Mouse (Mus musculus) MEL-GATA-1-ER (cell line): ENCODE data around the gene Hs6st1.
A peak's percentile ranks its signal among the peaks of the same experiment; 100 is the strongest.
"Not testable (repeated sequence)": the region's sequence is repeated elsewhere in the genome, so short reads cannot be mapped to it uniquely, and the experiment has no call there.

ENCODE experiments used
- DNase-seq: peaks from one replicate; pipeline ENCODE4 v3.0.0-alpha.2; 2012; ENCODE audit warnings: low read depth; ENCODE audit errors: extremely low read depth

The Hs6st1 gene

DNA sequence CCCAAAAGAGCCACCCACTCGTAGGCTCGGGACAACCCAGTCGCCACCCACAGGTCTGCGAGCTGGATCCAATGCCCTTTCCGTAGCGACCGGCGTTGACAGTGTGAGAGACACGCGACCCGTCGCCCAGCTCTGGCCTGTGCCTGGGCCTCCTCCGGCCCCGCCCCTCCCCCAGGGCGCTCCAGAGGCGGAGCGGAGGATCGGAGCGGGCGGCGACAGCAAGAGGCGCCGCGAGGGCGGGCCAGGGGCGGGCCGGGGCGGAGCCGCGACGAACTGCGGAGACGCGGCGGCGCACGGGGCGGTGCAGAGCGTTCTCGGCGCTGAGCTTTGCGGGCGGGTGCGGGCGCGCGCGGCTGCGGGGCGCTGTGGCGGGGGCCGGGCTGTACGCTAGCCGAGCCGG, at the start of gene Hs6st1:
Hs6st1 (plus strand) TSS at position 325 of the 400 bp plus-strand sequence.
- DNase-seq, result no peak

DNA sequence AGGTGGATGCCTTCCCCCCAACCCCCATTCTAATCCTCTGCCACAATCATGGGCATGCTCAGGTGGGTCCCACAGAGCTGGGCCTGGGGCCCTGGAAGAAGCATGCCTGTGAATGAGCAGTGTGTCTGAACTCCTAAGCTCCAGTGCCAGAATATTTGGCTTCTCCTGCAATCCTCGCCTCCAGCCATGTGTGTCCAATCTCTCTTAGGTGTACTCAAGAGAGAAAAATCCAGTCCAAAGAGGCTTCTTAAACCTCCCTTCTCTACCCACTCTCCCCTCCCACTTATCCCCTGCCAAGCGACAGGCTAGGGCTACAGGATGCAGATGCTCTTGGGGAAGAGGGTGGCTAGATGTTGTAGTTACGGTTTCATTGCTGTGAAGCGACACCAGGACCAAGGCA, 49.6 kb upstream of the Hs6st1 start:
- no peak for DNase-seq

- no peak for DNase-seq
These were observed 49.0 kb upstream of the Hs6st1 start for GRCm38 (mm10) chr1:36019161-36019560.

DNA sequence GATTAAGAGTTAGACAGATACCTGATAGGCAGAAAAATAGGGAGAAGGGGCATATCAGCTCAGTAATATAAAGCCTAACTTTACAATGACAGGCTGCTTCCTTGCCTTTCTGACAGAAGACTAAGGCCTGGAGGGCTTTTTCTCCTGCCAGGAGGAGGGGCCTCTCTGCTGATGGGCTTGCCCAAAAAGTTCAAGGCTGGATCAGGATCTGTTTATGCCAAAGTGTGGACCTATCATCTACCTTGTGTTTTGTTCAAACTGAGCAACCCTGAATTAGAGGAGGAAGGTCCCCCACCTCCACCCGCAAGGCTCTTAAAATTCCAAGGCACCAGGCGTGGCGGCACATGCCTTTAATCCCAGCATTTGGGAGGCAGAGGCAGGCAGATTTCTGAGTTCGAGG, 47.9 kb upstream of the Hs6st1 start:
- no peak for DNase-seq

GRCm38 (mm10) chr1:36030421-36030821, 37.8 kb upstream of the Hs6st1 start:
- no peak for DNase-seq

- no peak for DNase-seq
These were observed 29.4 kb upstream of the Hs6st1 start for GRCm38 (mm10) chr1:36038769-36039168.

DNA sequence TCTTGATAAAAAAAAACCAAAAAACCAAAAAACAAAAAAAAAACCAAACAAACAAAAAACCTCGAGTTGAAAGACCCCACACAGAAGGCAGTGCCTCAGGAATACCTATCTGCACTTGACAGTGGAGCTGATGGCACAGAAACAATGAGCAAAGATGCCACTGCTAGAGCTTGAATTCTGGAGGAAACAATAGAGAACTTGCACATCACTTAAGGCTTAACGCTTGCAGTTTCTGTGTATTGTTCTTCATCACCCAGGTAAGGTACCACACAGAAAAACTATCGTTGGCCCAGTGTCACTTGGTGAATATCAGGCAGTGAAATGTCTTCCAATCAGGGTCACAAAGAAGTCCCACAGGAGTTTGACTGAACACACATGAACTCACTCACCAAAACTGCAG, 26.1 kb upstream of the Hs6st1 start:
- DNase-seq, result no peak

- not testable (repeated sequence) for DNase-seq
These were observed 24.4 kb upstream of the Hs6st1 start for GRCm38 (mm10) chr1:36043793-36044192.

DNA sequence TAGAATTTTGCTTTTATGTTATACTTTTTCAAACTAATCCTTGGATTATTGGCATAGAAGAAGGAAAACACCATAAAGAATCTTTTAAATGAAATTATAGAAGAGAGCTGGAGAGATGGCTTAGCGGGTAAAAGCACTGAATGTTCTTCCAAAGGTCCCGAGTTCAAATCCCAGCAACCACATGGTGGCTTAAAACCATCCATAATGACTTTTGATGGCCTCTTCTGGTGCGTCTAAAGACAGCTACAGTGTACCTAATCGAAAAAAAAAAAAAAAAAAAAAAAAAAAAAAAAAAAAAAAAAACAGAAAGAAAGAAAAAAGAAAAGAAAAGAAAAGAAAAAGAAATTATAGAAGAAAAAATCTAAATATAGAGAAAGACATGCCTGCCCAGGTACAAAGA, 23.9 kb upstream of the Hs6st1 start:
- DNase-seq, result no peak

- DNase-seq, result no peak
These were observed 15.5 kb upstream of the Hs6st1 start for GRCm38 (mm10) chr1:36052672-36053071.

GRCm38 (mm10) chr1:36053566-36053965, 14.6 kb upstream of the Hs6st1 start:
- no peak for DNase-seq

DNA sequence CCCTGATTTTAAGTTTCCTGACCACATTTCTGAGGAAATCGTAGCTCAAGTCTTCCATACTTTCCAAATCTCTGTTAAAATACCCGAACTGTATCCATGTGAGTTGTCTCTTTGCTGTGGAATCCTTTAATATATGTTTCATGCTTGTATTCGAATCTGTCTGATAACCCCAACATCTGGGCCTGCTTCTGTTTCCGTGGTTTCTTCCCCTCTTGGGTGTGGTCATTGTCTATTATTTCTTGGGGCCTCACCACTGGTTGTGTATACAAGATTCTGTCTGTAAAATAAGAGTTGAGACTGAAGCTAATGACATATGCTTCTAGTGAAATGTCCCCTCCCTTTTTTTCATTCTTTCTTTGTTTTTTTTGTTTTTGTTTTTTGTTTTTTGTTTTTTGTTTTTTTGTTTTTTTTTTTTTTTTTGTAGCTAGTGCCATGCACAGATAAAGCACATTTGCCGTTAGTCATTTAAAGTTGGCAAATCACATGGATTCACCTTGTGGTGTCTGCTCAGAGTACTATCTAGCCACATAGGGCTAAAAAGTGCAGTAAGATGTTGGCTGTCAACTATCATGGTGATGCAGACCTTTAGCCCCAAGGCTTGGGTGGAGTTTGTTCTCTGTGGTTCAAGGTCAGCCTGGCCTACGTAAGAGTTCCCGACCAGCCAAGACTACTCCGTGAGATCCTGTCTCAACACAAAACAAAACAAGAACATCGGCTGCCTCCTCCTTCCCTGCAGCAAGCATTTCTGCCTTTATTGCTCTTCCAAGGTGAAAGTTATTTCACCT, 13.8 kb upstream of the Hs6st1 start:
- DNase-seq, result peak; percentile 65

DNA sequence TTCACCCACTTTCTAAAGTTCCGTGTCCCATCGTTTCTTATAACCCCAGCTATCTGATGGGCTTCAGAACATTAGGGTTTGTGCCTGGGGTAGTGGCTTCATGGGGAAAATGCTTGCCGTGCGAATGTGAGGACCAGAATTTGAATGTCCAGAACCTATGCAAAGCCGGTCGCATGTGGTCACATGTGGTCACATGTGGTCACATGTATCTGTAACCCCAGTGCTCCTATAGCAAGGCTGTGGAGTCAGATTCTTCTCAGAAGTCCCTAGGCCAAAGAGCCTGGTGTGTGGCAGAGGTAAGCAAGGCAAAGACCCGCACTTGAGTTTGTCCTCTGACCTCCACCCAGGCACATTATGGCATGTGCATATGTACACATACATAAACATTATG, 13.2 kb upstream of the Hs6st1 start:
- DNase-seq, result no peak

- DNase-seq, result no peak
These were observed 8.8 kb upstream of the Hs6st1 start for GRCm38 (mm10) chr1:36059351-36059750.

DNA sequence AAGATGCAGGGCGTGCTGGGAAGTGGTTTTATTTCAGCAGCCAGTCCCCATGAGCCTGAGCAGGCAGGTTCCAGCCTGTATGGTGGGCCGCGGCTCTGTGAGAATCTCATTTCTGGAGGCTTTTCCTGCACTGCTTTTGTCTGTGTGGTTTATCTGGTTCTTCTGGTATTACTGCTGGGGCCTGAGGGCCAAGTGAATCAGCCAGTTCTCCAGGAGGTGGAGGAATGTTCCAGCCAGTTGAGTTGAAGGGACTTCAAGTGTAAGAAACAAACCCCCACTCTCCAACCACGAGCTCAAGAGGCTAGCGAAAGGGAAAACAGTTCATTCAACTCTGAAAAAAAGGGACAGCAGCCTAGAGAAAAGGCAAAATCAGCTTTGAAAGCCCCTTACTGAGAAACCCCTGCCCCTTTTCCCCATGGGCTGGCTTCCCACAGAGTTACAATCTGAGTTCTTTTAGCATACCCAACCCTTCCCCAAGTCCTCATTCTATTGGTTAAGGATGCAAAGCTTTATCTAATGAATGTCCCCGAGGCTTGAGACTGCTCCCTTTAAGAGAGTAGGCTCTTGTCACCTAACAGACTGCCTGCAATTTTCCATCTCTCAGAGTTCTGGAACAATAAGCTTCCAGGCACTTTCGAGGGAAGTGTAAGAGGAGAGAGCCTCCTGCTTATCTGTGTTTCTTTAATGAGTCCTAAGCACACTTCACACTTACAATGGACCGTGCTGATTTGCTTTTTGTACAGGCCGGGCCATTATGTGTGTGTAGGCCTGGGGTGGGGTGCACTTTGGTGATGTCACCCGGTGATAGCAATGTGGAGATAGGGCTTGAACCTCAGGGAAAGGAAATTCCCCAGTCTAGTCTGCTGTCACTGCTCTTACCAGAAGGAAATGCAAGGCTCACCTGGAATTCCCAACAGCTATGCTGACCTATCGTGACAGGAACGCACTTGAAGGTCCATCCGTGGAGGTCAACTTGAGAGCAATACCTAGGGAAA, 7.9 kb upstream of the Hs6st1 start:
- DNase-seq, result no peak

DNA sequence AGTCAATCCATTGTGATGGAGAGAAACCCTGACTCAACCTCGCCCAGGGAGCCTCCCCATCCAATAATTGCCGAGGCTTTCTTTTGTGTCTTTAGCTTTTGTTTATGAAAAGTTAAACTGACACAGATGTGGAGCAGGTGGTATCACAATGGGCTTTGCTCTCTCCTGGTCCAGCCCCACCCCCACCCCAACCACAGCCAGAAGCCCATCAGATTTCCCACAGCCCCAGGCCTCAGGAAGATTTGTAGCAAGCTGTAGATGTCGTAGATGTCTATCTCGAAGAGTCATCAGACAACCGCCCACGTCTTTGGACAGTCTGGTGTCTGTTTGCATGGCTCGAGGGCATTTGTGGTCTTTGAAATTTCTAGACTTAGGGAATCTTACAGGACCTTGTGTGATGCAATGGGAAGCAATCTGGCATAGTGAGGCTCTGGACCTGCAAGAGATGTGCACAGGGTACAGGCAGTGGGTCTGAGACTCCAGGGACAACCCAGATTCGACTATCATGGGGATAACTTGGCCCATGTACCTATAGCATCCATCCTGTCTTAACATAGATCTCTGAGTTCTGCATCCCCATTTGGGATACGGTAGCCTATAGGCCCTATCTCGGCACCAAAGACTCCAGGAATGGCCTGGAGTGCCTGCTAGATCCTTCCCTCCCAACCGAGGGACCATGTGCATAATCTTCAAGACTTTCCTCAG, 6.8 kb upstream of the Hs6st1 start:
- DNase-seq, result no peak

GRCm38 (mm10) chr1:36062088-36062805, 6.0 kb upstream of the Hs6st1 start:
- DNase-seq, result no peak

DNA sequence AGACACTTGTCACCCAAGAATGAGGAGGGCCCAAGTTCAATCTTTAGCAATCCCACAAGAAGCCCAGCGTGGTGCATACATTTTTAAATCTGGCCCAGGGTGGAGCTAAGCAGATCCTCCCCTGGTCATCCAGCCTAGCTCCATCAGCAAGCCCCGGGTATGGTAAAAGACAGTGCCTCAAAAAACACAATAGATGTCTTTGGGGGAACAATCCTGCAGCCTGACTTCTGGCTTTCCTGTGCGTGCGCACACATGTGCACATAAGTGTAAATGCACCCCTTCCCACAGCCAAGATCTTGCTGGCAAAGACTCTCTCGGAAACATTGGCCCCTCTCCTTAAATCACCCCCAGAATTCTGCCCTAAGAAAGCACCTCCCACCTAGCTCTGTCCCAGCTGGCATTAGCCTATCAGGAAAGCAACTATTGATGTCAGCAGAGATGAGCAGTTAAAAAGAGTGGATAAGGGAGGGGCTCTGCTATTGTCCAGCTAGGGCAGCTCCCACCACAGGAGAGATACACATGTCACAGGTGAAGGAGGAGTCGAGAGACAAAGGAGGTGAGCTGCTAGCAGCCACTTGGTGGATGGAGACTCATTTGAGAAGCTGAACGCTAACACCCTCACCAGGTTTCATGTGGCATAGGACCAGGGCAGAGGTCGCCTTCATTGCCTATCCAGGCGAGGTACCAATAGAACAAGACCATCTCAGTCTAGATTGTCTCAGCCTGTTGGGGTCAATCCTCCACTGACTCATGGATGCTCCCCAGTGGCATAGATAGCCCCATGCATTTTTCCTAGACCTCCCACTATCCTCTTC, 5.2 kb upstream of the Hs6st1 start:
- DNase-seq, result no peak

DNA sequence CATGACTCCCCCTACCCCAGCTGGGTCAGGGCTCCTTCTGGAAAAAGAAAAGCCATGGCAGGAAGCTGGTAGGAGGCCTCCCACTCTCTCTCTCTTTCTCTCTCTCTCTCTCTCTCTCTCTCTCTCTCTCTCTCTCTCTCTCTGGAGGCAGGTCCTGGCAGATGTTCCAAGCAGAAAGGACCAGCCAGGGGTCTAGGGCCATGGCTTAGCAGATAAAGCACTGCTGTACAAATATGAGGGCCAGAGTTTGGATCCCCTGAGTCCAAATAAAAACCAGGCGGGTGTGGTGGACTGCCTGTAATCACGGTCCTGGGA, 4.6 kb upstream of the Hs6st1 start:
- no peak for DNase-seq

DNA sequence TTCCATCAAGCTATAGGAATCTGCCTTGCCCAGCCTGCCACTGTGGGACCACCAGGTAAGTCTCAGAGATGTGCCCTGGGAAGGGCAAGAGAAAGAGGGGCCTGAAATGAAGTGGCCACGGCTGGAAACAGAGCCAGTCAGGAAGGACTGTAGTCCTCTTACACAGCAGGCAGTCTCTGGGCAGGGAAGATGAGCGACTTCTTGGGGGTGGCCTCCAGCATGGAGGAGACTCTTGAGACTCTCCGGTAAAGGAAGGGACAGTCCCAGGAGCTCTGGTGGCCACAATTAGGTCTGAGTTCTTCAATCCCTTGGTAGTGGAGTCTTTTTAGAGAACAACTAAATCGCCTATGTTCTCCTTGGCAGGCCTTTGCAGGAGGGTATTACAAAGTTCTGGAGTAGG, 4.0 kb upstream of the Hs6st1 start:
- no peak for DNase-seq
